Mouse (Mus musculus) hematopoietic stem cell, adult 5-6 weeks (primary cell): ENCODE results near the gene Arhgap44. TPM values are rescaled to one million over a fixed set of nuclear protein-coding genes. Genes with fewer than 3 reads are reported as not detected.

ENCODE experiments used
- ATAC-seq, 2 experiments: fragments of 125-278 bp in 1 of 2; replicated peaks in 1 of 2; 2 replicates each; pipeline ENCODE4 v1.8.0; 2016 to 2017; ENCODE audit warnings: inconsistent platforms in 2 of 2, mild to moderate bottlenecking in 2 of 2, moderate number of reproducible peaks in 2 of 2, low read depth in 1 of 2, moderate TSS enrichment in 1 of 2; ENCODE audit not compliant: low FRiP score in 2 of 2, poor library complexity in 2 of 2, severe bottlenecking in 2 of 2, insufficient read depth in 1 of 2, low TSS enrichment in 1 of 2
- total RNA-seq: library from RNA; stranded (forward); fragments of 172-1452, 232-1000 nt; gene quantifications from 2 replicates; pipeline ENCODE4 v1.2.3, GENCODE M21; 2017

Gene Arhgap44
- total RNA-seq, result not detected in 2 replicates

DNA sequence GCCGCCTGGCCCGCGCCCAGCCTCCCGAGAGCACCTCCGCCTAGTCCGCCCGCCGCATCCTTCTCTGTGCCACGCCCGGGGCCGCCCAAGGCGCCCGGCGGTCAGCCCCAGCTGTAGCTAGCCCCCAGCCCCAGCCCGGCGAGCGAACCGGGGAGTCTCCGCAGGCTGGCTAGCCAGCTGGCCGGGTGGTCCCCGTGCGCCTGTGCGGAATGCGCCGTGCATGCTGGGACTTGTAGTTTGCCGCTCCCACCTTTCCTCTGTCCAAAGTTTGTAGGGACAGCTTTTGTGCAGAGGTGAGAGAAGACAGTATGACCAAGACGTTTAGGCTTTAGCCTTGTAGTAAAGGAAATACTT, at the start of gene Arhgap44:
Arhgap44 (minus strand) TSS at position 195 of the 354 bp plus-strand sequence.
- no peak for ATAC-seq

DNA sequence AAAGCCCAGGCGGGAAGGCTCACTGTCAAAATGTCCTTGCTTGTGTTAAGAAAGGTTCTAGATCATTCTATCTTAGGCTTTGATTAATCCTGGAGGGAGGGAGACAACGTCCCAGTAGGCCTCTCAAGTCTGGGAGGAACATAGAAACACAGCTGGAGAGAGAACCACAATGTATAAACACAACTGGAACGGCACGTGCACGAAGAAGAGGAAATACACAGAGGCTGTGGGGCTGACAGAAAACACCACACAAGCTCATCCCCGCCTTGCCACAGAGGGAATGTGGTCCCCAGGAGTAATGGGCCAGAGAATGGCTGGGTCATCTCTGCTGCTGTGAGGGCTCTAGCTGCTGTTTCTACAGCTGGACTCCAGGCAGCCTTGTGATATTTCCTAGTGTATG, 48.9 kb upstream of the Arhgap44 start:
- no peak for ATAC-seq

GRCm38 (mm10) chr11:65209441-65209840, 46.7 kb upstream of the Arhgap44 start:
- ATAC-seq, result no peak

DNA sequence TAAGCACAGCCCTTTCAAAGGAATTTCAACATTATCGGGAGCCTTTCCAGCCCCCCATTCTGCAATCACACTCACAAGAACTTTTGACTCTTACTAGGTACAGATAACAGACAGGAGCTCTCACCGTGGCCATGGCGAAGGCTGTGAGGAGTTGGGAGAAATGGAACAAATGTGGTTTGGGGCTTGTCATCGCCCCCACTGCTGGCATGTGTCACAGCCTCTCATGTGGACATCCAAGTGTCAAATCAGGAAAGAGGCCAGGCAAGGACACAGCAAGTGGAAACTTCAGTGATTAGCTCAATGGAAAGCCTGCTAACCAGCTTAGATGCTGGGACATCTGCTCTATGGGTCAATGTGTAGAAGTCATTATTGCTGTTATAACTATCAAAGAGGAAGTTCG, 42.5 kb upstream of the Arhgap44 start:
- no peak for ATAC-seq

GRCm38 (mm10) chr11:65204651-65205050, 41.9 kb upstream of the Arhgap44 start:
- ATAC-seq, result no peak

DNA sequence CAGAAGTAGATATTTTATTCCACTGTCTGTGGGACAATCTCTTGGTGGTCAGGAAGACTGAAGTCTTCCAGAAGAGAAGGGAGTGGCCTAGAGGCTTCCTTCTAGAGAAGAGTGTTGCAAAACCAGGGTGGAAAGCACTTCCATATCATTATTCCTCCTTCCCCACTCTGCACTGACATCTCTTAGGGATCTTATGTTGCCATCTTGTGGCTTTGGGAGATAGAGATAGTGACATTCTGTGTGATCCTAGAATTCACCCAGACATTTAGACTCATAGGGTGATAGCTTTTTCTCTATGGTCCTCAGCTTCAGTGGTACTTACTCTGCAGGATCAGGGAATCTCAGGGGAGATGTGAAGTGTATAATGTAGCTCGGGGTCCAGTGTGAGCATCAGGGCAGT, 40.3 kb upstream of the Arhgap44 start:
- ATAC-seq, result no peak

GRCm38 (mm10) chr11:65202236-65202635, 39.5 kb upstream of the Arhgap44 start:
- no peak for ATAC-seq

- ATAC-seq, result no peak
Observed at GRCm38 (mm10) chr11:65198026-65198425, 35.3 kb upstream of the Arhgap44 start.

- ATAC-seq, result peak in 1 of 2 experiments; percentile 53; a peak in 2 of 4 replicates
Observed at GRCm38 (mm10) chr11:65197280-65197679, 34.5 kb upstream of the Arhgap44 start.

- ATAC-seq, result no peak
Observed at GRCm38 (mm10) chr11:65186974-65187373, 24.2 kb upstream of the Arhgap44 start.

DNA sequence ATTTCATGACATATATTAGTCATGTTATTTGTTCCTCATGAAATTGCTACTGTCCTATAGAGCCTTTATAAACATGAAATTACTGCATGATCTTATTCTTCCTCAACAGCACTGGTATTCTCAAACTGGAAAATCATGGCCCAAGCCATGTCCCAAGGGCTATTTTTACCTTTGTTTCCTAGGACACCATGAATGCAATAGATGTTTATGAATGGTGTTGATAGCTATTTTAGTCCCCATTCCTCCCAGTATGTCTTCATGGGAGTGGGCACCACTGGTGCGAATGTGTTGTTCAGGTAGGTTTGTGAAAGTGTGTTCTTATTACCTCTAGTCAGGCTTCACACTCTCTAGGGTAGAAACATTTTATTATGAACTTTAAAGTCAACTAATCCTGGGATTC, 22.4 kb upstream of the Arhgap44 start:
- ATAC-seq, result no peak

DNA sequence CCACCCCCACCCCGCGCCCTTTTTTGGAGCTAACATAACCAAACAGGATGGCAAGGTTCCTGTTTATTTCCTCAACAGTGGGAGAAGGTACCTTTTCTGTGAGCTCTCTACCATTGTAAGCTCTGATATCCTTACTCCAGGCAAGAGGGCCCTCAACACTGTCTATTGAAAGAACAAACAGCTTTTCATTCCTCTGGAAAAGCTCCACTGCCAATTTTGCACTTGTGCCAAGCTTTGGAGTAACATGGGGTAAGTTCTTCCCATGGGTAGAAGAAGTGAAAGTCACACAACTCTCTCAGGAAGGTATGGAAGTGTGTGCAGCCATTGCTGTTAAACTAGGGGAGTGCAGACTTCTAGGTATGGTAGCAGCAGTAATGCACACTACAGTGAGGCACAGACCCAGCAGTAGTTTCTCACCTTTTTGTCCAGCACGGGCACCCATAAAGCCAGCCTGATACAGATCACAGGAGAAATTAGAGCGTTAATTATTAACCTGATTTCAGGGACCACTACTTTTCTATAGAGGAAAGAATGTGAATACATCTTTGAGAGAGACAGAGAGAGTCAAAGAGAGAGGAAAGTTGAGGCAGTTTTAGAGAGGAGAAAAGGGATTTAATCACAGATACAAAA, 7.5 kb upstream of the Arhgap44 start:
- ATAC-seq, result no peak

DNA sequence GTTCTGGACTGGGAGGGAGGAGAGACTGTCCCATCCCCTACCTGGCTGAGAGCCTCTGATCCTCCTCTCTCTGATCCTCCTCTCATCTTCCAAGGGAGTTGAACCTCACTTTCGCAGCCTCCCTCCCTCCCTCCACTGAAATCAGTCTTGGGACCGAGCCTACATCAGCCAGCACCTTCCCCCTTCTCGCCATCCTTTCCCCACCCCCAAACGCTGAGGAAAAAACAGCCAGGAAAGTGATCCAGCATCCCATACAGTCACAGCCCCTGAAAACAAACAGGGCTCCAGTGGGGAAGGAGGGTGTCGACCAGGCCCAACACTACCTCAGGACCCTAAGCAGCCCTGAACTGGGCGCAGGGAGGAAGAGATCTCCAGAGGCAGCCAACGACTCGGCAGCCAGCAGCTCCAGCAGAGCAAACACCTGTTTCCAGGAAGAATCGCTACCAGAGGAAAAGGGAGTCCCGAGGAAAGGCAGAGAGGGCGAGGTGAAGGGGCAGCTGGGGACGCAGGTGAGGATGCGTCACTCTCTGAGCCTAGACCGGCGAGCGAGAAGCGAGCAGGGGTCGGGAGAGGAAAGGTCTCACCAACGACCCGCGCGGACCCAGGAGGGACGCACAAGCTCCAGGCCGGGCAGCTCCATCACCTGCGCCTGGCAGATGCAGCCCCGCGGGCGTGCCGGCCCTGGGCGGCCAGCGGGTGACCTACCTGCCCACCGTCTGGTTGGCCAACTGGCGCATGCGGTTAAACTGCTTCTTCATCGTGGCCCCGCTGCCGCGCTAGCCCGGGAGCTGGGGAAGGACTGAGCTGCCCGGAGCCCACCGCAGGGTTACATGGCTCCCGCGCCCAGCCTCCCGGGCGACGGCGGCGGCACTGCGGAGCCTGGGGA, 637 bp downstream of the Arhgap44 start:
- no peak for ATAC-seq

GRCm38 (mm10) chr11:65160991-65161880, 1.5 kb downstream of the Arhgap44 start:
- no peak for ATAC-seq

DNA sequence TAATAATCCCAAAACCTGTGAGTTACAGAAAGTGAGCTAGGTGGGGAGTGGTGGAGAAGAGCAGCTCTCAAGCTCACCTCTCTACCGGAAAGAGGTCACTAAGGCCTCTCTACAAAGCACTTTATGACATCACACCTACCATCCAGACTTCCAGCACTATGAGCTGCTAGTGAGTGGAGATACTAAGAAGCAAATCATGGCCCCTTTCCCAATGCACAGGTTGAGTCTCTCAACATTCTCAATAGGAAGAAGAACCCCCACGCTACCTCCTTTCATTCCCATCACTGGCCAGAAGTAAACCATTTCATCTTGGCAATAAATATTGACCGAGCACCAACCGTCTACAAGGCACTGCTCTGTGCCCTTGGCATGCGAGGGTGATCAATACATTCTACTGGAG, 3.0 kb downstream of the Arhgap44 start, which contains the start of gene 1700086D15Rik:
1700086D15Rik (minus strand) TSS at position 101 of the 400 bp plus-strand sequence.
- no peak for ATAC-seq

GRCm38 (mm10) chr11:65158658-65158990, 4.1 kb downstream of the Arhgap44 start:
- ATAC-seq, result no peak

DNA sequence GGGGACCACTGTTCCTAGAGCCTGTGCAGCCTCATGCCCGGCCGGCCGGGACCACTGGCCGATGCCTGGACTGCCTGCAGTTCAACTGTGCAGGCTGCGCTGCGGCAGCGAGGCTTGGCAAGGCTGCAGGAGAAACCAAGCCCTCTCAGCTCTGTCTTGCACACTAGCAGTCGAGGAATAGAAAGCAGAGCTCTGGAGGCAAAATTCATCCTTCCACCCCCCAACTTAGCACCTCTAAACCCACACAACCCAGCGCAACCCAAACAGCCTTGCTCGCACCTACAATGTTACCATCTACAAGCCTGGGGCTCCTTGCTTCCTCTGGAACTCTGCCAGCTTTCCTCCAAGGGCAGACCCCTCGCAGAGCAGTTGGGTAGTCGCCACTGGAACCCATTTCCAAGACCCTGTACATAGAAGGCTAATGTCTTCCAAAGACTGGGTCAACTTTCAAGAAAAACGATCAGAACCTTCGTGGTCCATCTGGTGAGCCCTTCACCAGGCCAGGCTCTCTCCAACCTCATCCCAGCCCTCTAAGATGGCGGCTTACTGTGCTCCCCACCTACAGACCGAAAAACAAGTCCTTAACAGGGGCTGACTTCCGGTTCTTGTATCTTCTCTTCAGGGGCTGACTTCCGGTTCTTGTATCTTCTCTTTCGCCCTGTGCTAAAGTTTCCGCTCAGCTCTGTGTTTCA, 4.6 kb downstream of the Arhgap44 start:
- no peak for ATAC-seq
